Mouse (Mus musculus) hindbrain, embryonic 11.5 days (tissue): ENCODE data around the gene Eno3. TPM values are rescaled to one million over a fixed set of nuclear protein-coding genes. Genes with fewer than 3 reads are reported as not detected.

Experiments
- ATAC-seq: fragments of 200-750 bp; cut with Nextera tagmentation; 2 replicates; pipeline ENCODE4 v1.8.0; 2017; ENCODE audit warnings: mild to moderate bottlenecking, moderate TSS enrichment, moderate library complexity; ENCODE audit not compliant: low FRiP score
- DNase-seq: peaks from one replicate; pipeline ENCODE4 v3.0.0-alpha.2; 2015; ENCODE audit warnings: low spot score
- H3K27ac ChIP-seq: fragments of 300-500 bp; sonication (generic); 2 replicates; pipeline ENCODE4 v1.5.1; 2014; ENCODE audit warnings: mild to moderate bottlenecking, low read depth, low read length
- H3K27me3 ChIP-seq: fragments of 300-500 bp; sonication (generic); 2 replicates; pipeline ENCODE4 v1.6.1; 2014; ENCODE audit warnings: mild to moderate bottlenecking, low read length, moderate library complexity, mixed read lengths; ENCODE audit not compliant: control insufficient read depth, insufficient read depth
- H3K36me3 ChIP-seq: fragments of 300-500 bp; sonication (generic); 2 replicates; pipeline ENCODE4 v1.6.1; 2014; ENCODE audit warnings: mild to moderate bottlenecking, low read length, moderate library complexity, mixed read lengths; ENCODE audit not compliant: control insufficient read depth, insufficient read depth
- H3K4me1 ChIP-seq: fragments of 300-500 bp; sonication (generic); replicated peaks from 2 replicates; pipeline ENCODE4 v1.6.1; 2014; ENCODE audit warnings: low read length, mixed read lengths; ENCODE audit not compliant: control insufficient read depth, insufficient read depth
- H3K4me2 ChIP-seq: fragments of 300-500 bp; sonication (generic); replicated peaks from 2 replicates; pipeline ENCODE4 v1.6.1; 2014; ENCODE audit warnings: mild to moderate bottlenecking, low read depth, low read length
- H3K4me3 ChIP-seq: fragments of 300-500 bp; sonication (generic); 2 replicates; pipeline ENCODE4 v1.5.1; 2014; ENCODE audit warnings: low read depth, low read length
- H3K9ac ChIP-seq: fragments of 300-500 bp; sonication (generic); 2 replicates; pipeline ENCODE4 v1.6.1; 2014; ENCODE audit warnings: low read depth, low read length
- H3K9me3 ChIP-seq: fragments of 300-500 bp; sonication (generic); 2 replicates; pipeline ENCODE4 v1.6.1; 2016; ENCODE audit warnings: low read length; ENCODE audit not compliant: control insufficient read depth
- WGBS: fragments of 180-500 bp; shearing (Covaris S2); extraction: QIAGEN DNeasy Blood & Tissue Kit; methylation state at CpG from one replicate; pipeline ENCODE4 v1.1.7; 2014; 5-methylcytosine and 5-hydroxymethylcytosine counted together
- polyA plus RNA-seq: library from polyadenylated mRNA; unstranded; fragments of >200 nt; fragmentation: Nextera tagmentation; extraction: Ambion mirVana; gene quantifications from 2 replicates; pipeline ENCODE4 v1.2.1, GENCODE M21; 2014

Gene Eno3
- polyA plus RNA-seq, 1 experiment from 2014 or later, result 26.2 TPM

DNA sequence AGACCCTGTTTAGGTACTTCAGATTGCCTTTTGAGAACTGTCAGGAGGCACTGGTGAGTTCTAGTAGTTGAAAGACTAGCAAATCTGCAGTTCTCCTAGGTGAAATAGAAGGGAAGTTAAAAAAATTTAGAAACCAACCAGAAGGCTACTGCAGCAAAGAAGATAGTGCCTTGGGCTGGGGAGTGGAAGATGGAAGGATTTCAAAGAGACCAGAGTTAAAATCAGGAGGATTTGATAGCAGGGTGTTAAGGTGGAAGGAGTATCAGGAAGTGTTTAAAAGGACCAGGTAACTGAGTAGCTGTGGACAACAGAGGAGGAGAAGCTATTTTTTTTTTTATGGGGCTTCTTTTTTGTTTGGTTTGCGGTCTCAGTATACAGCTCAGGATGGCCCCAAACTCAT lies 19.2 kb upstream of the Eno3 start:
- H3K27me3 ChIP-seq, result no peaks in the 10 kb centered on the region
- H3K27ac ChIP-seq, result no peak overlapping the region
- H3K4me1 ChIP-seq, result no peaks in the 10 kb centered on the region
- H3K36me3 ChIP-seq, result no peaks in the 10 kb centered on the region
- DNase-seq (no peak), ATAC-seq (no peak)
- H3K4me2 ChIP-seq, result no peak overlapping the region
- 93% methylated on average over 1 of the region's 1 CpGs for WGBS
- no peak overlapping the region for H3K9ac ChIP-seq
- no peak overlapping the region for H3K4me3 ChIP-seq
- H3K9me3 ChIP-seq, result no peaks in the 10 kb centered on the region

DNA sequence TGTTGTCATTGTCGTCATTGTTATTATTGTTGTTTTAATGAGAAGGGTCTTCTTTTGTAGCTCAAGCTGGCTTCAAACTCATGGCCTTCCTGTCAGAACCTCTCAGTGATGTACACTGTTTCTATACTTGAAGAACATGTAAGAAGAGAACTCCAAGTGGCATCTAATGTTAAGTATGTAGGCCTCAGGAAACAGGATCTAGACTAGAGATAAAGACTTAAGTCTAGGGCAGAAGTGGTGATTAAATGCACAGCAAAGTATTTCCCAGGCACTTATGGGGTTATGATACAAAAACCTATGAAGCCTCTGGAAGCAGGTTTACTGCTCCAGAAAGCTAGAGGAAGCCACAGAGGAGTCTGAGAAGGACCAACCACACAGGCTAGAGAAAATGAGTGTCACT lies 18.7 kb upstream of the Eno3 start:
- no peak overlapping the region for H3K4me2 ChIP-seq
- no peak for ATAC-seq
- no peak overlapping the region for H3K4me3 ChIP-seq

DNA sequence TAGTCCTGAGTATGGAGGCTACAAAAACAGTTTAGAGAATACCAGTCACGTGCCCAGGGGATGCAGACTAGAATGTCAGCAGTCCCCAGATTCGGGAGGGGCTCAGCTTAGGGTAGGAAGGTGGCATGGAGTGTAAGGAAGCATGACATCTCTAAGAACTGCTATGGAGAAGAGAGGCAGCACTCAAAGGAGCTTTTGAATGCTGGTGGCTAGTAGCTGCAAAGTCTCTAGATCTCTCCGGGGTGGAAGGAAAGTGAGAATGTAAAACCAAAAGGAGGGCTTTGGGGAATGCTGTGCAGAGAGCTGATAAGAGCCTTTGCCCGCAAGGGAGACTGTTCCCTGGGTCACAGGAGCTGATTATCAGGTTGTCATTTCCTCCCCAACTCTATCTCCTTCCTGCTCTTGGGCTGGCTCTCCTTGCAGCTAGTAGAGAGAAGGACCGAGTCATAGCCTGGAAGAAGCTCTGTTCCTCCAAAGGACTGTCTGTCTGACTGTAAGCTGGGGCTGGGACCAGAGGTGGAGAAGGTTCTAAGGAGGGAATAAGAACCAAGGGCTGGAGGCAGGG lies 18.2 kb upstream of the Eno3 start, which contains the start of gene Gp1ba:
Gp1ba (plus strand) TSS at position 409 of the 565 bp plus-strand sequence.
- Histone ChIP-seq H3K4me2 (no peak within 1 kb of the TSS), H3K27ac (no peak within 1 kb of the TSS), H3K4me1 (no peaks in the 10 kb centered on the region), H3K36me3 (no peaks in the 10 kb centered on the region), H3K9me3 (no peaks in the 10 kb centered on the region), H3K9ac (no peak within 1 kb of the TSS), H3K4me3 (no peak within 1 kb of the TSS), H3K27me3 (no peaks in the 10 kb centered on the region)
- DNase-seq (no peak), ATAC-seq (no peak)
- WGBS, result 51% methylated on average over 5 of the region's 5 CpGs

More for the DNA sequence above, 18.7 kb upstream of the Eno3 start:
- H3K27me3 ChIP-seq, result no peaks in the 10 kb centered on the region
- H3K27ac ChIP-seq, result no peak overlapping the region
- 89% methylated on average over 1 of the region's 1 CpGs for WGBS
- no peaks in the 10 kb centered on the region for H3K9me3 ChIP-seq
- no peaks in the 10 kb centered on the region for H3K36me3 ChIP-seq
- H3K4me1 ChIP-seq, result no peaks in the 10 kb centered on the region
- no peak for DNase-seq
- no peak overlapping the region for H3K9ac ChIP-seq

DNA sequence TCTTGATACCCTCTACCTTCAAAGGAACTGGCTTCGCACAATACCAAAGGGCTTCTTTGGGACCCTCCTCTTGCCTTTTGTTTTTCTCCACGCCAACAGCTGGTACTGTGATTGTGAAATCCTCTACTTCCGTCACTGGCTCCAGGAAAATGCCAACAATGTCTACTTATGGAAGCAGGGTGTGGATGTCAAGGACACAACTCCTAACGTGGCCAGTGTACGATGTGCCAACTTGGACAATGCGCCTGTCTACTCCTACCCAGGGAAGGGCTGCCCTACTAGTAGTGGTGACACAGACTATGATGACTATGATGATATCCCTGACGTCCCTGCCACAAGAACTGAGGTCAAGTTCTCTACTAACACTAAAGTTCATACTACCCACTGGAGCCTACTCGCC lies 17.0 kb upstream of the Eno3 start:
- Histone ChIP-seq H3K36me3 (no peaks in the 10 kb centered on the region), H3K9me3 (no peaks in the 10 kb centered on the region), H3K4me2 (no peak overlapping the region), H3K4me3 (no peak overlapping the region), H3K9ac (no peak overlapping the region), H3K4me1 (no peaks in the 10 kb centered on the region), H3K27me3 (no peaks in the 10 kb centered on the region), H3K27ac (no peak overlapping the region)
- ATAC-seq (no peak), DNase-seq (no peak)
- 85% methylated on average over 8 of the region's 8 CpGs for WGBS

DNA sequence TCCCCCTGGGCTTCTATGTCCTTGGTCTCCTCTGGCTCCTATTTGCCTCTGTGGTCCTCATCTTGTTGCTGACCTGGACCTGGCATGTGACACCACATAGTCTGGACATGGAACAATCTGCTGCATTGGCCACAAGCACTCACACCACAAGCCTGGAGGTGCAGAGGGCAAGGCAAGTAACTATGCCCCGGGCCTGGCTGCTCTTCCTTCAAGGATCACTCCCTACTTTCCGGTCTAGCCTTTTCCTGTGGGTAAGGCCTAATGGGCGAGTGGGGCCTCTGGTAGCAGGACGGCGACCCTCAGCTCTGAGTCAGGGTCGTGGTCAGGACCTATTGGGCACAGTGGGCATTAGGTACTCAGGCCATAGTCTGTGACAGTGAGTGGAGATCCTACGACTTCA lies 15.8 kb upstream of the Eno3 start:
- H3K9me3 ChIP-seq, result no peaks in the 10 kb centered on the region
- DNase-seq (no peak), ATAC-seq (no peak)
- H3K36me3 ChIP-seq, result no peaks in the 10 kb centered on the region
- no peaks in the 10 kb centered on the region for H3K27me3 ChIP-seq
- H3K4me1 ChIP-seq, result peaks cover 5% of the 10 kb centered on the region; the same call in 1 of the 2 replicates
- WGBS, result 83% methylated on average over 7 of the region's 7 CpGs
- H3K9ac ChIP-seq, result no peak overlapping the region
- H3K27ac ChIP-seq, result no peak overlapping the region
- H3K4me3 ChIP-seq, result no peak overlapping the region
- H3K4me2 ChIP-seq, result no peak overlapping the region

DNA sequence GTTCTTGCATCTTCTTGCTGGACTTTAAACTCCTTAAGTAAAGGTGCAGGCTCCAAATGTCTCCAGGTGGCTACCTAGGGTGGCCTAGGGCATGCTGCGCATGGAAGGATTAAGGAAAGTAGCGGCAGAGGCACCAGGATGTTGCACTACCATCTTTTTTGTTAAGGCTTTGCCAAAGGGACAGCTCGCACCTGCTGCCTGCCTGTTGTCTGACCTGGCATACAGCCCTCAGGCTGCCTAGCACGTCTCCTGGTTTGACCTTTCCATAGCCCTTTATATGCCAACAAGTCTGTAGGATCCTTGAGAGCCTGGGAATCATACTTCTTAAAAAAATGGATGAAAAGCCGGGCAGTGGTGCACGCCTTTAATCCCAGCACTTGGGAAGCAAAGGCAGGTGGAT lies 14.0 kb upstream of the Eno3 start:
- Histone ChIP-seq H3K4me3 (no peak overlapping the region), H3K27ac (no peak overlapping the region), H3K36me3 (no peaks in the 10 kb centered on the region), H3K4me1 (peaks cover 5% of the 10 kb centered on the region), H3K9me3 (no peaks in the 10 kb centered on the region), H3K4me2 (no peak overlapping the region), H3K9ac (no peak overlapping the region), H3K27me3 (no peaks in the 10 kb centered on the region)
- DNase-seq, result no peak
- ATAC-seq, result no peak
- 92% methylated on average over 6 of the region's 6 CpGs for WGBS

DNA sequence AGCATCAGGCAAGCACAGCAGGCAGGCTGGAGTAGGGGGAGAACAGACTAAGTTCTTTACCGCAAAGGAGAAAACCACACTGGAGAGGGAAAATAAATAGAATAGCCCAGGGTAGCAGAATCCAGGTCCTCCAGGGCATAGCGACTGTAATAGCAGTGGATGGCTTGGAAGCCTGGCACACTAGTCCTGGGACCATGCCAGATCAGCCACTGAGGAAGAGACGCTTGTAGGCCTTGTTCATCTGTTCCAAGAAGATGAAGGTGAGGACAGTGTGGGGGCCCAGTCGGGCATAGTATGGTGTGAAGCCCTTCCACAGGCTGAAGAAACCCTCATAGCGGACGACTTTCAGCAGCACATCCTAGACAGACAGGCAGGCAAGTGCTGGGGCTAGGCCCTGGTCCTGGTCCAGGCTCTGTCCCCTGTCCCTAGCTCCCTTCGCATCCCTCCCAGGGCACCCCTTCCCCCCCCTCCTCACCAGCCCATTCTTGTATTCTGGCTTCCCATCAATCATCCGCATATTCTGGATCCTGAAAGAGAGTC lies 12.4 kb upstream of the Eno3 start:
- Histone ChIP-seq H3K4me2 (no peak overlapping the region), H3K36me3 (0 out of 2 replicates have a peak, but pooled peaks cover 3% of the 10 kb centered on the region), H3K27me3 (no peaks in the 10 kb centered on the region), H3K9ac (no peak overlapping the region), H3K4me3 (no peak overlapping the region), H3K27ac (no peak overlapping the region), H3K4me1 (peaks cover 10% of the 10 kb centered on the region), H3K9me3 (no peaks in the 10 kb centered on the region)
- 94% methylated on average over 8 of the region's 8 CpGs for WGBS
- DNase-seq (no peak), ATAC-seq (no peak)

DNA sequence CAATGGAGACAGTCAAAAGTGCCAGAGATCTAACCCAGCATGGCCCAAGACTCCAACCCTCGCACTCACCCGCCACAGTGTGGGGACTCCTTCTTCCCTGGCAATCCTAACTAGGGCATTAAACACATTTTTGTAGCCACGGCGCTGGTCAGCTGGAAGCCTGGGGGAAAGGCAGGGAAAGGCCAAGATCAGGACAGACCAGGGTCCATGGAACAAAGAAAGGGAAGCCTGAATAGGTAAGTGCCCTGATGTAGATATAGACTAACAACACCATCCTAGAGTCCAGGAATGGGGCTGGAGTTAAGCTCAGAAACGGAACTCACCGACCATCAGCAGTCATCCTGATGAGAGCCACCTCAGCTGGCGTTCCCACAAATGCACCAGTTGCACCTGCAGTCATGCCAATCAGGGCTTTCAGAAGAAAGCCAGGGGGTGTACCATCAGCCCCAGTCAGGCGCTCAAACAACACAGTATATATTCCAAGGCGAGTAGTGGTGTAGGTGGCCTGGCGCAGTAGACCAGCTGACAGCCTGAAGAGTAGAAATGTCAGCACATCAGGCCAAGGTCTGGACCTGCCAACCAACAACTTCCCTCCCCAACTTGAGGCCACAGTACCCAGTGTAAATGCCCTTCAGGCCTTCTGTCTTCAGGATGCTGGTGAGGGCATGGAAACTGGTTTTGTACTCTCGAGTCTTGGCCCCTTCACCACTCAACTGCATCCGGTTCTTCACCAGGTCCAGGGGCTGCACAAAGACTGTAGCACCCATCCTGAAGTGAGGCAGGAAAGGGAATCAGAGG lies 11.3 kb upstream of the Eno3 start:
- ATAC-seq (no peak), DNase-seq (no peak)
- peak overlapping the region; percentile 69 for H3K4me3 ChIP-seq
- H3K27ac ChIP-seq, result no peak overlapping the region
- no peaks in the 10 kb centered on the region for H3K27me3 ChIP-seq
- H3K4me1 ChIP-seq, result peaks cover 10% of the 10 kb centered on the region
- H3K9me3 ChIP-seq, result no peaks in the 10 kb centered on the region
- peak overlapping the region; percentile 75 for H3K4me2 ChIP-seq
- peak overlapping the region; percentile 79 for H3K9ac ChIP-seq
- H3K36me3 ChIP-seq, result 0 out of 2 replicates have a peak, but pooled peaks cover 6% of the 10 kb centered on the region
- WGBS, result 95% methylated on average over 12 of the region's 12 CpGs

DNA sequence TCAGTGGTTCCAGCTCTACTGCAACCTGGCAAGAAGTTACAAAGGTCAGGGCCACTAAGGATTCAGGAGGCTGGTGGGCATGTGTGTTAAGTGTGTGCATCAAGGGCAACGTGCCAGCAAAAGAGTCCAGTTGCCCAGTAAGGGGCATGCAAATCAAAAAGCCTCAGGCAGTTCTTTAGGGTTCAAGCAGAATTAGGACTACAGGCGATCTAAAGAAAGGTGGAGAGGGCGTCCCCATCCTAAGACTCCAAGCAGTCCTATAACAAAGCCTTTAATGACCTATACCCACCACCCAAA lies 10.8 kb upstream of the Eno3 start:
- Histone ChIP-seq H3K9me3 (no peaks in the 10 kb centered on the region), H3K4me3 (peak overlapping the region; percentile 69), H3K4me1 (peaks cover 10% of the 10 kb centered on the region), H3K27ac (peak overlapping the region; percentile 79), H3K36me3 (0 out of 2 replicates have a peak, but pooled peaks cover 7% of the 10 kb centered on the region), H3K4me2 (peak overlapping the region; percentile 75), H3K27me3 (no peaks in the 10 kb centered on the region), H3K9ac (peak overlapping the region; percentile 79)
- WGBS, result 26% methylated on average over 3 of the region's 3 CpGs
- DNase-seq, result no peak
- no peak for ATAC-seq
